Mouse (Mus musculus): ENCODE measurements around the gene Gstt4. TPM values are rescaled to one million over a fixed set of nuclear protein-coding genes. Genes with fewer than 3 reads are reported as not detected.

Gene Gstt4
- polyA plus RNA-seq, 1 experiment, result not detected

GRCm38 (mm10) chr10:75766856-75767255 lies 55.5 kb downstream of the Gstt4 start:
- no peak overlapping the region for H3K4me3 ChIP-seq (ENCODE audit: insufficient read depth, low read depth, low read length)
- no peak overlapping the region for H3K27ac ChIP-seq (ENCODE audit: insufficient read depth, low read depth, low read length)
- no peak for TF ChIP-seq CTCF (IDR thresholded peaks at IDR 0.05; ENCODE audit: insufficient read depth, low read depth, low read length)
- H3K4me1 ChIP-seq (ENCODE audit: control insufficient read depth, insufficient read depth, low read length), result peaks cover 2% of the 10 kb centered on the region; the same call in 1 of the 2 replicates
- 84% methylated on average over 6 of the region's 6 CpGs for WGBS

Other genes with a start within 250 kb of the Gstt4 start
- gene Ggt5, start 233.2 kb downstream of the Gstt4 start, polyA plus RNA-seq (2012; ENCODE audit: insufficient read depth, insufficient read length, low replicate concordance, missing spikeins), result not detected in 2 replicates
- not detected in 2 replicates for gene Susd2, start 178.5 kb downstream of the Gstt4 start, polyA plus RNA-seq (2012; ENCODE audit: insufficient read depth, insufficient read length, low replicate concordance, missing spikeins)
- not detected in 2 replicates for gene Cabin1, start 58.2 kb downstream of the Gstt4 start, polyA plus RNA-seq (2012; ENCODE audit: insufficient read depth, insufficient read length, low replicate concordance, missing spikeins)
- gene Ddt, start 49.1 kb downstream of the Gstt4 start, polyA plus RNA-seq (2012; ENCODE audit: insufficient read depth, insufficient read length, low replicate concordance, missing spikeins), result not detected in 2 replicates
- not detected in 2 replicates for gene Gm20441, start 41.6 kb downstream of the Gstt4 start, polyA plus RNA-seq (2012; ENCODE audit: insufficient read depth, insufficient read length, low replicate concordance, missing spikeins)
- gene Gstt3, start 41.1 kb downstream of the Gstt4 start, polyA plus RNA-seq (2012; ENCODE audit: insufficient read depth, insufficient read length, low replicate concordance, missing spikeins), result not detected in 2 replicates
- not detected in 2 replicates for gene Gstt1, start 24.0 kb downstream of the Gstt4 start, polyA plus RNA-seq (2012; ENCODE audit: insufficient read depth, insufficient read length, low replicate concordance, missing spikeins)
- gene Gstt2, start 14.9 kb upstream of the Gstt4 start, polyA plus RNA-seq (2012; ENCODE audit: insufficient read depth, insufficient read length, low replicate concordance, missing spikeins), result not detected in 2 replicates
- gene Mif, start 37.7 kb upstream of the Gstt4 start, polyA plus RNA-seq (2012; ENCODE audit: insufficient read depth, insufficient read length, low replicate concordance, missing spikeins), result not detected in 2 replicates
- gene Derl3, start 70.9 kb upstream of the Gstt4 start, polyA plus RNA-seq (2012; ENCODE audit: insufficient read depth, insufficient read length, low replicate concordance, missing spikeins), result not detected in 2 replicates
- not detected in 2 replicates for gene Smarcb1, start 99.1 kb upstream of the Gstt4 start, polyA plus RNA-seq (2012; ENCODE audit: insufficient read depth, insufficient read length, low replicate concordance, missing spikeins)
- gene Chchd10, start 110.6 kb upstream of the Gstt4 start, polyA plus RNA-seq (2012; ENCODE audit: insufficient read depth, insufficient read length, low replicate concordance, missing spikeins), result not detected in 2 replicates
- gene Mmp11, start 114.0 kb upstream of the Gstt4 start, polyA plus RNA-seq (2012; ENCODE audit: insufficient read depth, insufficient read length, low replicate concordance, missing spikeins), result not detected in 2 replicates
- gene Gm867, start 118.1 kb upstream of the Gstt4 start, polyA plus RNA-seq (2012; ENCODE audit: insufficient read depth, insufficient read length, low replicate concordance, missing spikeins), result not detected in 2 replicates
- not detected in 2 replicates for gene Vpreb3, start 120.5 kb upstream of the Gstt4 start, polyA plus RNA-seq (2012; ENCODE audit: insufficient read depth, insufficient read length, low replicate concordance, missing spikeins)
- gene Gm5134, start 132.0 kb upstream of the Gstt4 start, polyA plus RNA-seq (2012; ENCODE audit: insufficient read depth, insufficient read length, low replicate concordance, missing spikeins), result not detected in 2 replicates
- gene Zfp280b, start 210.1 kb upstream of the Gstt4 start, polyA plus RNA-seq (2012; ENCODE audit: insufficient read depth, insufficient read length, low replicate concordance, missing spikeins), result not detected in 2 replicates